Mouse (Mus musculus) MEL (cell line): ENCODE measurements at regions not wholly inside any gene's neighbourhood (a gene's known extent, or its start where the extent isn't known, plus 50 kb on each side); places are given as distances from the start of the nearest gene placed in this dataset.

Source experiments
- DNase-seq: peaks from one replicate; pipeline ENCODE4 v3.0.0; 2011; ENCODE audit warnings: low read depth, low spot score
- H3K27ac ChIP-seq: 2 replicates; pipeline ENCODE4 v1.5.1; 2012; ENCODE audit warnings: low read depth, mild to moderate bottlenecking, control low read depth, low read length, moderate library complexity; ENCODE audit not compliant: control insufficient read depth
- H3K27me3 ChIP-seq, 2 experiments: fragments of 150-350 bp in 1 of 2; sonication (generic) in 1 of 2; 2 replicates each; pipeline ENCODE4 v1.6.1; 2012; ENCODE audit warnings: low read length in 2 of 2, mild to moderate bottlenecking in 2 of 2, improper control_type of control experiment in 1 of 2, moderate library complexity in 1 of 2; ENCODE audit not compliant: insufficient read depth in 2 of 2, control insufficient read depth in 1 of 2
- H3K36me3 ChIP-seq, 2 experiments: 2 replicates each; pipeline ENCODE4 v1.6.1; 2012 to 2014; ENCODE audit warnings: low read length in 2 of 2, improper control_type of control experiment in 1 of 2, inconsistent platforms in 1 of 2, mild to moderate bottlenecking in 1 of 2; ENCODE audit not compliant: insufficient read depth in 2 of 2, control insufficient read depth in 1 of 2
- H3K4me1 ChIP-seq, 2 experiments: fragments of 150-350 bp in 1 of 2; sonication (generic) in 1 of 2; 2 replicates each; pipeline ENCODE4 v1.6.1; 2012; ENCODE audit warnings: low read length in 2 of 2, improper control_type of control experiment in 1 of 2, mild to moderate bottlenecking in 1 of 2; ENCODE audit not compliant: insufficient read depth in 2 of 2, control insufficient read depth in 1 of 2
- H3K4me3 ChIP-seq, 2 experiments: fragments of 150-350 bp in 1 of 2; sonication (generic) in 1 of 2; 2 replicates each; pipeline ENCODE4 v1.5.1; 2012; ENCODE audit warnings: low read depth in 2 of 2, low read length in 2 of 2, mild to moderate bottlenecking in 2 of 2, moderate library complexity in 2 of 2, control low read depth in 1 of 2, improper control_type of control experiment in 1 of 2; ENCODE audit not compliant: control insufficient read depth in 1 of 2, insufficient read depth in 1 of 2
- H3K79me2 ChIP-seq: 2 replicates; pipeline ENCODE4 v1.6.1; 2012; ENCODE audit warnings: mild to moderate bottlenecking, low read length, moderate library complexity; ENCODE audit not compliant: control insufficient read depth, poor library complexity, insufficient read depth
- H3K9ac ChIP-seq: 2 replicates; pipeline ENCODE4 v1.6.1; 2012; ENCODE audit warnings: low read depth, mild to moderate bottlenecking, control low read depth, low read length, moderate library complexity; ENCODE audit not compliant: control insufficient read depth, poor library complexity, severe bottlenecking
- H3K9me3 ChIP-seq: fragments of 150-350 bp; sonication (generic); replicated peaks from 2 replicates; pipeline ENCODE4 v1.6.1; 2012; ENCODE audit warnings: mild to moderate bottlenecking, low read length, improper control_type of control experiment, moderate library complexity; ENCODE audit not compliant: insufficient read depth
- E2F4 ChIP-seq: IDR thresholded peaks from 2 replicates; pipeline ENCODE4 v1.6.1; 2011; ENCODE audit warnings: low read depth, low read length, improper control_type of control experiment, borderline replicate concordance
- ELF1 ChIP-seq: IDR thresholded peaks from 2 replicates; pipeline ENCODE4 v1.6.1; 2014; ENCODE audit warnings: low read depth, mild to moderate bottlenecking, inconsistent platforms, low read length, improper control_type of control experiment, moderate library complexity
- EP300 ChIP-seq, 2 experiments: IDR thresholded peaks; 2 replicates each; pipeline ENCODE4 v1.6.1; 2011; ENCODE audit warnings: improper control_type of control experiment in 2 of 2, low read length in 2 of 2, low read depth in 1 of 2, mild to moderate bottlenecking in 1 of 2
- HCFC1 ChIP-seq: IDR thresholded peaks from 2 replicates; pipeline ENCODE4 v1.6.1; 2012; ENCODE audit warnings: low read depth, mild to moderate bottlenecking, inconsistent platforms, low read length, improper control_type of control experiment, moderate library complexity
- JUND ChIP-seq: IDR thresholded peaks from 2 replicates; pipeline ENCODE4 v1.6.1; 2011; ENCODE audit warnings: low read depth, mild to moderate bottlenecking, improper control_type of control experiment, low read length
- MAX ChIP-seq: IDR thresholded peaks from 2 replicates; pipeline ENCODE4 v1.6.1; 2011; ENCODE audit warnings: low read length, improper control_type of control experiment
- MXI1 ChIP-seq: IDR thresholded peaks from 2 replicates; pipeline ENCODE4 v1.6.1; 2011; ENCODE audit warnings: mild to moderate bottlenecking, low read depth, low read length, improper control_type of control experiment
- MYC ChIP-seq: IDR thresholded peaks from 2 replicates; pipeline ENCODE4 v1.6.1; 2011; ENCODE audit warnings: low read depth, mild to moderate bottlenecking, low read length, improper control_type of control experiment, moderate library complexity
- POLR2AphosphoS2 ChIP-seq: IDR thresholded peaks from 2 replicates; pipeline ENCODE4 v1.6.1; 2011; ENCODE audit warnings: low read length, improper control_type of control experiment
- RAD21 ChIP-seq: IDR thresholded peaks from 2 replicates; pipeline ENCODE4 v1.6.1; 2011; ENCODE audit warnings: mild to moderate bottlenecking, low read depth, low read length, improper control_type of control experiment
- TBP ChIP-seq: IDR thresholded peaks from 2 replicates; pipeline ENCODE4 v1.8.0; 2011; ENCODE audit warnings: low read depth, low read length, improper control_type of control experiment
- TCF12 ChIP-seq: IDR thresholded peaks from 2 replicates; pipeline ENCODE4 v1.6.1; 2014; ENCODE audit warnings: low read depth, mild to moderate bottlenecking, inconsistent platforms, low read length, improper control_type of control experiment, moderate library complexity
- USF1 ChIP-seq: IDR thresholded peaks from 2 replicates; pipeline ENCODE4 v1.6.1; 2014; ENCODE audit warnings: low read depth, mild to moderate bottlenecking, inconsistent platforms, low read length, improper control_type of control experiment, moderate library complexity
- ZNF384 ChIP-seq: IDR thresholded peaks from 2 replicates; pipeline ENCODE4 v1.6.1; 2012; ENCODE audit warnings: low read depth, mild to moderate bottlenecking, inconsistent platforms, low read length, improper control_type of control experiment

DNA sequence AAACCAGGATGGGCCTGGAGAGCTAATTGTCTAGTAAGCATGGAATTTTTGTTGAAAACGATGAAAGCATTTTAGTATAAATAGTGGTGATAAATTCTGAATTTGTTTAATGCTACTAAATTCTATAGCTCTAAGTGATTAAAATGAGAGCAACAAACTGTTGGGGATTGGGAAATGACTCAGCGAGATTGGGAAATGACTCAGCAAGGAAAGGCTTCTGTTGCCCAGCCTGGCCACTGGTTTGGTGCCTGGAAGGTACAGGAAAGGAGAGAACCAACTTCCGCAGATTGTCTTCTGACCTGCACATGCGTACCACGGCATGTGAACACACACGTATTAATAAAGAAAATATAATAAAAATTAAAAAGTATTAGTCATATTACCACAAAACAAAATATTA, 73.3 kb upstream of the 1700012A03Rik start:
- DNase-seq, result no peak

DNA sequence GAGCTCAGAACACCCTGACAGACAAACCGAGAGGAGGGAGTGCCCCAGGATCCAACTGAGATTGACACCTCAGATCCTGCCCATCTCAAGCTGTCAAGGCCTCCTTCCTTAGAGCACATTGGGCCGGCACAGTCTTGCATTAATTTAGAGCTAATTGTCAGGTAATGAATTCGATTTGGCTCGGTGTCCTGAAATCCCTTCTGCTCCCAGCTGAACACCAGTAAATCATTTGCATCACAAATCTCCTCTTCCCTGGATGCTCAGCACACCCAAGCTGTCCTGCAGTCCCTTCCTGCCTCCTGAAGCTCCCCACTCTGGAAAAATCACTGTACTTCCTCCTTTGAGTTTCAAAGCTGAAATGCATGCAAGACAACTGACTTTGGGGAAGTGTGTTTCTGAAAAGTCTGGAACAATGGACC, 102.0 kb upstream of the 1700012A03Rik start:
- H3K27me3 ChIP-seq, result no peaks in the 10 kb centered on the region
- DNase-seq, result no peak
- no peaks in the 10 kb centered on the region for H3K36me3 ChIP-seq
- no peak overlapping the region for H3K4me3 ChIP-seq
- no peaks in the 10 kb centered on the region for H3K9me3 ChIP-seq
- no peak overlapping the region for H3K27ac ChIP-seq
- H3K4me1 ChIP-seq, result no peaks in the 10 kb centered on the region
- H3K9ac ChIP-seq, result no peak overlapping the region
- no peaks in the 10 kb centered on the region for H3K79me2 ChIP-seq
- TF ChIP-seq POLR2AphosphoS2, result no peak

More for the DNA sequence above, 73.3 kb upstream of the 1700012A03Rik start:
- Histone ChIP-seq H3K4me1 (no peaks in the 10 kb centered on the region), H3K36me3 (no peaks in the 10 kb centered on the region), H3K27me3 (no peaks in the 10 kb centered on the region), H3K4me3 (no peak overlapping the region), H3K27ac (no peak overlapping the region), H3K9ac (no peak overlapping the region), H3K9me3 (no peaks in the 10 kb centered on the region), H3K79me2 (no peaks in the 10 kb centered on the region)
- TF ChIP-seq TBP (no peak), ZNF384 (no peak), HCFC1 (no peak), ELF1 (no peak), EP300 (IDR thresholded peaks at IDR 0.05; ENCODE audit: low read depth in 1 of 2, low read length in 2 of 2) (no peak)

DNA sequence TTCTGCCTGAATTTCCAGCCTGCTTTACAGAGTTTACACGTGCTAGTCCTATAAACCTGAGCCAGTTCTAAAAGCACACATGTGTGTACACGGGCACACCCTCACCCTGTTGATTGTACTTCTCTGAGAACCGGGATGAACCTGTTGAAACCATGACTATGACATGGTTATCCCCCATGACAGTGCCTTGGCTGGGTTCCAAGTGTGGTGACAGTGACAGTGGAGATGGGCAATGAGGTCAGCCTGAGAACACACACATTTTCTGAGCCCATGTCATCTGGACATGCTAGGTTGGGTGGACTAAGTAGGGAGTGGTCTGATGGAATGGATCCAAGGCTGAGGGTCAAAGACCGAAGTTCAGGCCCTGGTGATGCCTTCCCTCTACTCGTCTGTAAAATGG, 103.5 kb upstream of the 1700012A03Rik start:
- TF ChIP-seq JUND, result no peak
- TF ChIP-seq MXI1, result no peak
- H3K4me1 ChIP-seq, result no peaks in the 10 kb centered on the region
- H3K9ac ChIP-seq, result no peak overlapping the region
- H3K27ac ChIP-seq, result no peak overlapping the region
- H3K9me3 ChIP-seq, result no peaks in the 10 kb centered on the region
- H3K79me2 ChIP-seq, result no peaks in the 10 kb centered on the region
- no peak for DNase-seq
- H3K36me3 ChIP-seq, result no peaks in the 10 kb centered on the region
- no peaks in the 10 kb centered on the region for H3K27me3 ChIP-seq
- no peak overlapping the region for H3K4me3 ChIP-seq

DNA sequence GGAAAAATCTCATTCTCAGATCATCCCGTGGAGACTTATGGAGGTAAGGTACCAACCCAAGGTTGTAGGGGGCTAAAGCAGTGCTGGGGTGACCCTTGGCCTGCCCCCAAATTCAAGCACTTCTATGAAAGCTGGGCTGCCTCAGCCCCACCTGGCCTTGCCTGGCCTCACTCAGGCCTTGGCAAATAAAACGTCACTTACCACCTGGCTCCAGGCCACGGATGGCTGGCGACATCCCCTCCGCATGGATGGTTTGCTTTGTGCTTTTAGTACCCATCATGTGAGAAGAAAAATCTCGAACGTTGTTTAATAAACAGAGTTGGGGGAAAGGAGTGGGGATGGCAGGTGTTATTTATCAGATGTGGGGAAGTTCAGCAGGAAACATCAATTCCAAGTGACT, 104.7 kb upstream of the 1700012A03Rik start:
- Histone ChIP-seq H3K9me3 (no peaks in the 10 kb centered on the region), H3K36me3 (no peaks in the 10 kb centered on the region), H3K4me1 (no peaks in the 10 kb centered on the region), H3K27ac (no peak overlapping the region), H3K9ac (no peak overlapping the region), H3K27me3 (no peaks in the 10 kb centered on the region), H3K79me2 (no peaks in the 10 kb centered on the region), H3K4me3 (no peak overlapping the region)
- DNase-seq, result no peak
- TF ChIP-seq EP300 (IDR thresholded peaks at IDR 0.05; ENCODE audit: low read depth in 1 of 2, low read length in 2 of 2) (no peak), TCF12 (no peak), USF1 (no peak), MAX (no peak), POLR2AphosphoS2 (no peak), RAD21 (no peak), E2F4 (no peak), MYC (no peak)
